Mouse (Mus musculus): Measurements from ENCODE around the gene Alx3. TPM values are rescaled to one million over a fixed set of nuclear protein-coding genes. Genes with fewer than 3 reads are reported as not detected.

The Alx3 gene
- polyA plus RNA-seq, 1 experiment from 2014 or later, result not detected

- WGBS, result under 1% methylated on average over 48 of the region's 50 CpGs
- 0 out of 2 replicates have a peak, but pooled peaks cover 3% of the 10 kb centered on the region for H3K4me1 ChIP-seq (ENCODE audit: control insufficient read depth, insufficient read depth, low read length)
- H3K4me3 ChIP-seq (ENCODE audit: low read depth, low read length), result peak overlapping the region; percentile 31
- ATAC-seq (ENCODE audit: insufficient number of reproducible peaks, insufficient read depth, low FRiP score, low read depth), result peak; percentile 35; the same call in 1 of the 2 replicates
- no peak overlapping the region for H3K9ac ChIP-seq (replicated peaks; ENCODE audit: low read depth, low read length)
- H3K4me2 ChIP-seq (replicated peaks; ENCODE audit: low read depth, low read length), result peak overlapping the region; percentile 64
- H3K9me3 ChIP-seq (ENCODE audit: control insufficient read depth, low read depth, low read length), result no peaks in the 10 kb centered on the region
- no peak overlapping the region for H3K27ac ChIP-seq (ENCODE audit: low read length)
- H3K27me3 ChIP-seq (ENCODE audit: control insufficient read depth, insufficient read depth, low read length), result peaks cover 68% of the 10 kb centered on the region
- no peaks in the 10 kb centered on the region for H3K36me3 ChIP-seq (ENCODE audit: control insufficient read depth, insufficient read depth, low read length)
Measured at GRCm38 (mm10) chr3:107595264-107595937, 570 bp downstream of the Alx3 start.

- no peaks in the 10 kb centered on the region for H3K36me3 ChIP-seq (ENCODE audit: control insufficient read depth, insufficient read depth, low read length)
- 1% methylated on average over 34 of the region's 34 CpGs for WGBS
- no peak overlapping the region for H3K4me3 ChIP-seq (ENCODE audit: low read depth, low read length)
- ATAC-seq (ENCODE audit: insufficient number of reproducible peaks, insufficient read depth, low FRiP score, low read depth), result no peak
- peaks cover 66% of the 10 kb centered on the region for H3K27me3 ChIP-seq (ENCODE audit: control insufficient read depth, insufficient read depth, low read length)
- no peak overlapping the region for H3K4me2 ChIP-seq (replicated peaks; ENCODE audit: low read depth, low read length)
- no peaks in the 10 kb centered on the region for H3K9me3 ChIP-seq (ENCODE audit: control insufficient read depth, low read depth, low read length)
- H3K27ac ChIP-seq (ENCODE audit: low read length), result no peak overlapping the region
- H3K4me1 ChIP-seq (ENCODE audit: control insufficient read depth, insufficient read depth, low read length), result 0 out of 2 replicates have a peak, but pooled peaks cover 3% of the 10 kb centered on the region
- H3K9ac ChIP-seq (replicated peaks; ENCODE audit: low read depth, low read length), result no peak overlapping the region
Measured at GRCm38 (mm10) chr3:107595938-107596461, 1.2 kb downstream of the Alx3 start.

- H3K36me3 ChIP-seq (ENCODE audit: control insufficient read depth, insufficient read depth, low read length), result no peaks in the 10 kb centered on the region
- WGBS, result under 1% methylated on average over 26 of the region's 26 CpGs
- H3K4me3 ChIP-seq (ENCODE audit: low read depth, low read length), result no peak overlapping the region
- H3K27ac ChIP-seq (ENCODE audit: low read length), result no peak overlapping the region
- H3K4me1 ChIP-seq (ENCODE audit: control insufficient read depth, insufficient read depth, low read length), result 0 out of 2 replicates have a peak, but pooled peaks cover 3% of the 10 kb centered on the region
- H3K9me3 ChIP-seq (ENCODE audit: control insufficient read depth, low read depth, low read length), result no peaks in the 10 kb centered on the region
- no peak for ATAC-seq (ENCODE audit: insufficient number of reproducible peaks, insufficient read depth, low FRiP score, low read depth)
- peaks cover 69% of the 10 kb centered on the region for H3K27me3 ChIP-seq (ENCODE audit: control insufficient read depth, insufficient read depth, low read length)
- H3K9ac ChIP-seq (replicated peaks; ENCODE audit: low read depth, low read length), result no peak overlapping the region
- no peak overlapping the region for H3K4me2 ChIP-seq (replicated peaks; ENCODE audit: low read depth, low read length)
Measured at GRCm38 (mm10) chr3:107596559-107596958, 1.7 kb downstream of the Alx3 start.

- H3K4me3 ChIP-seq (ENCODE audit: low read depth, low read length), result no peak overlapping the region
- no peak overlapping the region for H3K27ac ChIP-seq (ENCODE audit: low read length)
- H3K9ac ChIP-seq (replicated peaks; ENCODE audit: low read depth, low read length), result no peak overlapping the region
- 0 out of 2 replicates have a peak, but pooled peaks cover 3% of the 10 kb centered on the region for H3K4me1 ChIP-seq (ENCODE audit: control insufficient read depth, insufficient read depth, low read length)
- H3K4me2 ChIP-seq (replicated peaks; ENCODE audit: low read depth, low read length), result no peak overlapping the region
- WGBS, result 3% methylated on average over 20 of the region's 24 CpGs
- H3K36me3 ChIP-seq (ENCODE audit: control insufficient read depth, insufficient read depth, low read length), result no peaks in the 10 kb centered on the region
- no peak for ATAC-seq (ENCODE audit: insufficient number of reproducible peaks, insufficient read depth, low FRiP score, low read depth)
- peaks cover 72% of the 10 kb centered on the region for H3K27me3 ChIP-seq (ENCODE audit: control insufficient read depth, insufficient read depth, low read length)
- H3K9me3 ChIP-seq (ENCODE audit: control insufficient read depth, low read depth, low read length), result no peaks in the 10 kb centered on the region
Measured at GRCm38 (mm10) chr3:107597134-107597533, 2.3 kb downstream of the Alx3 start.

GRCm38 (mm10) chr3:107597586-107598389 is 3.0 kb downstream of the Alx3 start:
- H3K27me3 ChIP-seq (ENCODE audit: control insufficient read depth, insufficient read depth, low read length), result peaks cover 68% of the 10 kb centered on the region
- no peak overlapping the region for H3K27ac ChIP-seq (ENCODE audit: low read length)
- no peak for ATAC-seq (ENCODE audit: insufficient number of reproducible peaks, insufficient read depth, low FRiP score, low read depth)
- no peak overlapping the region for H3K4me2 ChIP-seq (replicated peaks; ENCODE audit: low read depth, low read length)
- H3K36me3 ChIP-seq (ENCODE audit: control insufficient read depth, insufficient read depth, low read length), result no peaks in the 10 kb centered on the region
- H3K9ac ChIP-seq (replicated peaks; ENCODE audit: low read depth, low read length), result no peak overlapping the region
- 9% methylated on average over 22 of the region's 22 CpGs for WGBS
- no peak overlapping the region for H3K4me3 ChIP-seq (ENCODE audit: low read depth, low read length)
- H3K9me3 ChIP-seq (ENCODE audit: control insufficient read depth, low read depth, low read length), result no peaks in the 10 kb centered on the region
- 0 out of 2 replicates have a peak, but pooled peaks cover 3% of the 10 kb centered on the region for H3K4me1 ChIP-seq (ENCODE audit: control insufficient read depth, insufficient read depth, low read length)

GRCm38 (mm10) chr3:107600127-107600526 is 5.3 kb downstream of the Alx3 start:
- Histone ChIP-seq H3K4me1 (ENCODE audit: control insufficient read depth, insufficient read depth, low read length) (no peaks in the 10 kb centered on the region), H3K27ac (ENCODE audit: low read length) (no peak overlapping the region), H3K27me3 (ENCODE audit: control insufficient read depth, insufficient read depth, low read length) (peaks cover 46% of the 10 kb centered on the region), H3K4me2 (replicated peaks; ENCODE audit: low read depth, low read length) (no peak overlapping the region), H3K9me3 (ENCODE audit: control insufficient read depth, low read depth, low read length) (no peaks in the 10 kb centered on the region), H3K36me3 (ENCODE audit: control insufficient read depth, insufficient read depth, low read length) (no peaks in the 10 kb centered on the region), H3K9ac (replicated peaks; ENCODE audit: low read depth, low read length) (no peak overlapping the region), H3K4me3 (ENCODE audit: low read depth, low read length) (no peak overlapping the region)
- no peak for ATAC-seq (ENCODE audit: insufficient number of reproducible peaks, insufficient read depth, low FRiP score, low read depth)
- 41% methylated on average over 5 of the region's 6 CpGs for WGBS

GRCm38 (mm10) chr3:107605304-107605703 is 10.5 kb downstream of the Alx3 start:
- H3K4me1 ChIP-seq (ENCODE audit: control insufficient read depth, insufficient read depth, low read length), result no peaks in the 10 kb centered on the region
- no peaks in the 10 kb centered on the region for H3K36me3 ChIP-seq (ENCODE audit: control insufficient read depth, insufficient read depth, low read length)
- no peak overlapping the region for H3K4me2 ChIP-seq (replicated peaks; ENCODE audit: low read depth, low read length)
- no peak overlapping the region for H3K27ac ChIP-seq (ENCODE audit: low read length)
- WGBS, result 5% methylated on average over 4 of the region's 4 CpGs
- H3K4me3 ChIP-seq (ENCODE audit: low read depth, low read length), result no peak overlapping the region
- H3K27me3 ChIP-seq (ENCODE audit: control insufficient read depth, insufficient read depth, low read length), result 0 out of 2 replicates have a peak, but pooled peaks cover 7% of the 10 kb centered on the region
- H3K9ac ChIP-seq (replicated peaks; ENCODE audit: low read depth, low read length), result no peak overlapping the region
- H3K9me3 ChIP-seq (ENCODE audit: control insufficient read depth, low read depth, low read length), result no peaks in the 10 kb centered on the region
- no peak for ATAC-seq (ENCODE audit: insufficient number of reproducible peaks, insufficient read depth, low FRiP score, low read depth)

- peaks cover 5% of the 10 kb centered on the region for H3K36me3 ChIP-seq (ENCODE audit: control insufficient read depth, insufficient read depth, low read length)
- no peaks in the 10 kb centered on the region for H3K27me3 ChIP-seq (ENCODE audit: control insufficient read depth, insufficient read depth, low read length)
- no peak overlapping the region for H3K4me3 ChIP-seq (ENCODE audit: low read depth, low read length)
- no peak overlapping the region for H3K27ac ChIP-seq (ENCODE audit: low read length)
- WGBS, result 81% methylated on average over 8 of the region's 8 CpGs
- ATAC-seq (ENCODE audit: insufficient number of reproducible peaks, insufficient read depth, low FRiP score, low read depth), result no peak
- H3K9ac ChIP-seq (replicated peaks; ENCODE audit: low read depth, low read length), result no peak overlapping the region
- H3K4me1 ChIP-seq (ENCODE audit: control insufficient read depth, insufficient read depth, low read length), result no peaks in the 10 kb centered on the region
- no peak overlapping the region for H3K4me2 ChIP-seq (replicated peaks; ENCODE audit: low read depth, low read length)
- no peaks in the 10 kb centered on the region for H3K9me3 ChIP-seq (ENCODE audit: control insufficient read depth, low read depth, low read length)
Measured at GRCm38 (mm10) chr3:107607221-107607620, 12.4 kb downstream of the Alx3 start.
